Mouse (Mus musculus): ENCODE measurements at regions not wholly inside any gene's neighbourhood (a gene's known extent, or its start where the extent isn't known, plus 50 kb on each side); places are given as distances from the start of the nearest gene placed in this dataset.

DNA sequence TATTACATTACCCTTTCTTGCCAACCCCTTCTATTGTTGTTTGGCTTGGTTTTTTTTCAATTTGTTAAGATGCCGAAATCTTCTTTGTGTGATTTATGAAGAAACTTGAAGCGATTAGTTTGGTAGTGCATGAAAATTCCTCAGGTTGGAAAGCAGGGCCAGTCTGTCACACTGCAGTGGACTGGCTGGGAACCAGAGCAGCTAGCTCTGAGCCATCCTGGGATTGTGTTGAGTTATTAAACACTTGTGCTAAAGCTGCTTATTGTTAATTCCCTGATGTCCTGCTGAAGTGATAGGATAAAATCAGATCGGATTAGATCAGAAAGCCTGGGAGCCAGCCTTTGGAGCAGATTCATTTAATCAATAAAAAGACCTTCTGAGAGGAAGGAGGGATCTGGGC lies 180.4 kb upstream of the Tle1 start:
- DNase-seq (ENCODE audit: low spot score), result no peak
- no peak overlapping the region for H3K4me3 ChIP-seq
- no peaks in the 10 kb centered on the region for H3K36me3 ChIP-seq
- no peaks in the 10 kb centered on the region for H3K9me3 ChIP-seq
- 75% methylated on average over 3 of the region's 3 CpGs for WGBS
- H3K4me1 ChIP-seq (replicated peaks), result peaks cover 28% of the 10 kb centered on the region
- H3K27ac ChIP-seq, result no peak overlapping the region
- no peaks in the 10 kb centered on the region for H3K27me3 ChIP-seq (ENCODE audit: insufficient read depth, poor library complexity, severe bottlenecking)

DNA sequence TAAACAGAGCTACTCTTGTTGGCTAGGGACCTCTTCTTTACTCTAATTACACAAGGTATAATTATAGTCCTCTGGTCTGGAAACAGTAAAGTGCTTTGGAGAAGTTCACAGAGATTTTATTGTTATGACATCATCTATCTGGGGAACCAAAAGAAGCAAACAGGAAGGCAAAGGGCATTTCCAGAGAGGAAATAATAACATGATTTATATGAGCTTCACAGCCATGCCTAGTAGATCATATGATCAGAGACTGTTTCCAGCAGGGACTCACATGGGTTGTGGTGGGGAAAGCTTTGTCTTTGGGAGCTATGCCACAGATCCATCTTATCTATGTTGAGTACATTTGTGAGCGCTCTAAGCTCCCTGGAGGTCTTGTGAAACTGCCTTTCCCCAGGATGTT lies 178.8 kb upstream of the Tle1 start:
- H3K27ac ChIP-seq, result no peak overlapping the region
- WGBS, result 98% methylated on average over 1 of the region's 1 CpGs
- no peak for DNase-seq (ENCODE audit: low spot score)
- peaks cover 13% of the 10 kb centered on the region for H3K4me1 ChIP-seq (replicated peaks)
- H3K4me3 ChIP-seq, result no peak overlapping the region
- no peaks in the 10 kb centered on the region for H3K36me3 ChIP-seq
- H3K9me3 ChIP-seq, result no peaks in the 10 kb centered on the region
- no peaks in the 10 kb centered on the region for H3K27me3 ChIP-seq (ENCODE audit: insufficient read depth, poor library complexity, severe bottlenecking)

DNA sequence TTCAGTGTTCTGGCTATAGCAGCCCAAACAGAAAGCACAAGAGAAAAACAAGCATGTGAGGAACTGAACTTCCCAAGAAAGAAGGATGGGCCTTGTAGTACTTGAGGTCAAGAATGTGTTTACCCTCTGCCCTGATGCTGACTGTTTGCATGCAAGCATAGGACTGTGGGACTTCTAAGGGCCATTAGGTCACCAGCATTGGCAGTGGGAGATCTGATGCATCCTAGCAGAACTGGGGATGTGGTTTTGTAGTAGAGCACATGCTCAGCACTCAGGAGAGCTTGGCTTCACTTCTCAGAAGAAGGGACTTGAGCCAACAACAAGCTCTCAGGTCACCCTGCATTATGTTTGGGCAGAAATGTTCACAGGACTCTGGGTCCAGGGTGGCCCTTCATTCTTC lies 178.3 kb upstream of the Tle1 start:
- no peaks in the 10 kb centered on the region for H3K9me3 ChIP-seq
- H3K36me3 ChIP-seq, result no peaks in the 10 kb centered on the region
- no peak for DNase-seq (ENCODE audit: low spot score)
- H3K4me1 ChIP-seq (replicated peaks), result peaks cover 8% of the 10 kb centered on the region
- no peak overlapping the region for H3K4me3 ChIP-seq
- H3K27me3 ChIP-seq (ENCODE audit: insufficient read depth, poor library complexity, severe bottlenecking), result no peaks in the 10 kb centered on the region
- no peak overlapping the region for H3K27ac ChIP-seq

DNA sequence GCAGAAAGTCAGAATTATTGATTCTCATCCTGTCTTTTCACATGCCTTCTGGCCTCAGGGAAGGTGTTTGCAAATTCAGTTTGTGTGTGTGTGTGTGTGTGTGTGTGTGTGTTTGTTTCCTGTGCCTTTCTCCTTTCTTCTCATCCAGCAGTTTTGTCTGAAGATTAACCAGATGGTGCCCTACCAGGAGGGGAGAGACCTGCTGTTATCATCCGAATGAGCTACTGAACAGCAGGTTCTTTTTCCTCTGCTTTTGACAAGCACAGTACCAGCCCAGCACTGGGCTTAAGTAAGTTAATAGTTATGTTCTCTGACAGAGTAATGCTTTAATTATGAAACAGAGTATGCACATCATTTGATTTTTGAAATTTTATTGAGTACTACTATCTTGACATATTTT lies 176.8 kb upstream of the Tle1 start:
- 43% methylated on average over 1 of the region's 1 CpGs for WGBS
- Histone ChIP-seq H3K27me3 (ENCODE audit: insufficient read depth, poor library complexity, severe bottlenecking) (no peaks in the 10 kb centered on the region), H3K27ac (no peak overlapping the region), H3K36me3 (no peaks in the 10 kb centered on the region), H3K4me1 (replicated peaks) (no peaks in the 10 kb centered on the region), H3K9me3 (no peaks in the 10 kb centered on the region), H3K4me3 (no peak overlapping the region)
- DNase-seq (ENCODE audit: low spot score), result no peak

DNA sequence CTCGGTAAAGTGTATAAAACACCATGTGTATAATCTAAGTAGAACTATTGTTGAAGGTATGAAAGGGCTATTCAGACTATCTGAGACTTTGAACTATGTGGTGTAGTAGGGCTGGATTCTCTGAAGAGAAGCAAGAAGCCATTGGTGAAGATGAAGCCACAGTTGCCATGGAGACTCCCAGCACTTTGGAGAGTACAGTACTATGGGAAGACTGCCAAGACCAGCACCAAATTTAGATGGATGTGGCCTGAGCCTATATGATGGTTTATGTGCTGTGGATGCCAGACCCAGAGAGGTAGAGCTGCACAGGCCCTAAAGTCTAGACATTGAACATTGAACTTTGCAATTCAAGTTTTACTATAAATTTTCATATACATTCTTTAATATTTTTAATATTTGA lies 151.3 kb upstream of the Tle1 start:
- WGBS, result 71% methylated on average over 1 of the region's 1 CpGs
- Histone ChIP-seq H3K27ac (no peak overlapping the region), H3K4me1 (replicated peaks) (no peaks in the 10 kb centered on the region), H3K27me3 (ENCODE audit: insufficient read depth, poor library complexity, severe bottlenecking) (no peaks in the 10 kb centered on the region), H3K9me3 (no peaks in the 10 kb centered on the region), H3K4me3 (no peak overlapping the region), H3K36me3 (no peaks in the 10 kb centered on the region)
- no peak for DNase-seq (ENCODE audit: low spot score)

DNA sequence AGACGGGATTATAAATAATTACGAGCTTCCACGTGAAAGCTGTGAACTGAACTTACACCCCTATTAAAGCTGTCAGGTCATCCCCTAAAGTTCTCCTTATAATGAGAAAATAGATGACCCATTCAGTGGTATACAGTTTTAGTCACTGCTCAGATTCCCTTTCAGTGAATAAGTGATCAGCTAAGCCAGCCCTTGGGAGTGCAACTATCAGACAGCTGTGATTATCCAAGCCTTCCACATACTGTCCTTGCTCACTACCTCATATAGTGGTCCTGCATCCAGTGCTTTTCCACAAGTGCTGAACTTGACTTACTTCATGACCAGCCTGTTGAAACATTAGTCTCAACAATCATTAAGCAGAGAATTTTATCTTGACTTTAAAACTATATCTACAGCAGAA lies 131.2 kb upstream of the Tle1 start:
- Histone ChIP-seq H3K27me3 (ENCODE audit: insufficient read depth, poor library complexity, severe bottlenecking) (no peaks in the 10 kb centered on the region), H3K4me1 (replicated peaks) (no peaks in the 10 kb centered on the region), H3K4me3 (no peak overlapping the region), H3K36me3 (no peaks in the 10 kb centered on the region), H3K9me3 (no peaks in the 10 kb centered on the region), H3K27ac (no peak overlapping the region)
- no peak for DNase-seq (ENCODE audit: low spot score)
- 77% methylated on average over 3 of the region's 3 CpGs for WGBS

- Histone ChIP-seq H3K9me3 (no peaks in the 10 kb centered on the region), H3K36me3 (no peaks in the 10 kb centered on the region), H3K4me3 (no peak overlapping the region), H3K4me1 (replicated peaks) (no peaks in the 10 kb centered on the region), H3K27me3 (ENCODE audit: insufficient read depth, poor library complexity, severe bottlenecking) (no peaks in the 10 kb centered on the region), H3K27ac (no peak overlapping the region)
- DNase-seq (ENCODE audit: low spot score), result no peak
Measured at GRCm38 (mm10) chr4:72329026-72329390, 128.3 kb upstream of the Tle1 start.

DNA sequence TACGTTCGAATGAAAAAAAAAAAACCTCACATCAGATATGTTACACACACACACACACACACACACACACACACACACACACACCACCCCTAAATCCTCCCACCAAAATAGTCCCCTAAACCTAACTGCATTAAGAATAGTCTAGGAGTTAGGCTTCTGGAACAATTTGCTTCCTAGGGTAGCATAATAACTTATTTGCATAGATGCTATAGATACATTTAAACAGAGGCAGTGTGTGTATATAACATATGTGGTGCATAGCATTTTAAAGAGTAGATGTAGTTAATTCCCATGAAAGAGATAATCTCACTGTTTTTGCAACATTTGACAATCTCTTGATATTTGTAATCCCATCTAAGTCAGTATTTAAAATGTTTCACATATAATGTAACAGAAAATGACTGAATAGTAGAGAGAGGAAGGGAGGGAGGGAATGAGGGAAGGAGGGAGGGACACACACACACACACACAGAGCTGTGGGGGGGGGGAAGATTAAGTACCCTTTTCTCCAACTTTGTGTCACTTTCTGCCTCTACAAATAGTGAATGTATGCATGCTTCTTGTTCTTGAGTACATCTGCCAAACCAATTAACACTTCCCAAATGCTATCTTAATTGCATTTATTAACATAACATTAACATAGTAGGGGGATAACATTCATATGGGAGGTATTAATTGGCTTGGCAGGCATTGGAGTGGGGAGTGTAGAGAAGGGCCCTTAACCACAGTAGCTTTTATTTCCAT lies 127.7 kb upstream of the Tle1 start:
- DNase-seq (ENCODE audit: low spot score), result no peak
- 98% methylated on average over 2 of the region's 2 CpGs for WGBS

DNA sequence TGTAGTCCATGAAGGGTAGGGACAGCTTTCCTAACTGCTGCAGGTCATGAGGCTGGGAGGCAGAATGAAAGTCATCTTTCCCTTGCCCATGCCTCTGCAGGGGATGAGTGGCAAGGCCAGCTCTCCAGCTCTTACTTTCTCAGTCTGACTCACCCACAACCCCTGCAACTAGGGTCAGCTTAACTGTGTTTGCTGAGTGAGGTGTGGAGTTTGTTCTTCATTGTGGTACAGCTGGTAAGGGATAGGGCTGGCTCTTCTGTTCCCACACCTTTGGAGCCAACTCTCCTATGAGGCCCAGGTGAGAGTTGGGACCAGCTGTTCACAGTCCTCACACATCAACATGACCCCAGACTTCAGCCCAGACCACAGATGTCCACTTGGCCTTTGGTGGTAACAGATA lies 124.2 kb upstream of the Tle1 start:
- no peaks in the 10 kb centered on the region for H3K9me3 ChIP-seq
- H3K36me3 ChIP-seq, result no peaks in the 10 kb centered on the region
- no peak overlapping the region for H3K27ac ChIP-seq
- no peaks in the 10 kb centered on the region for H3K27me3 ChIP-seq (ENCODE audit: insufficient read depth, poor library complexity, severe bottlenecking)
- H3K4me3 ChIP-seq, result no peak overlapping the region
- H3K4me1 ChIP-seq (replicated peaks), result no peaks in the 10 kb centered on the region
- no peak for DNase-seq (ENCODE audit: low spot score)

More for the DNA sequence above, 127.7 kb upstream of the Tle1 start:
- Histone ChIP-seq H3K9me3 (no peaks in the 10 kb centered on the region), H3K4me1 (replicated peaks) (no peaks in the 10 kb centered on the region), H3K4me3 (no peak overlapping the region), H3K27me3 (ENCODE audit: insufficient read depth, poor library complexity, severe bottlenecking) (no peaks in the 10 kb centered on the region), H3K27ac (no peak overlapping the region), H3K36me3 (no peaks in the 10 kb centered on the region)

DNA sequence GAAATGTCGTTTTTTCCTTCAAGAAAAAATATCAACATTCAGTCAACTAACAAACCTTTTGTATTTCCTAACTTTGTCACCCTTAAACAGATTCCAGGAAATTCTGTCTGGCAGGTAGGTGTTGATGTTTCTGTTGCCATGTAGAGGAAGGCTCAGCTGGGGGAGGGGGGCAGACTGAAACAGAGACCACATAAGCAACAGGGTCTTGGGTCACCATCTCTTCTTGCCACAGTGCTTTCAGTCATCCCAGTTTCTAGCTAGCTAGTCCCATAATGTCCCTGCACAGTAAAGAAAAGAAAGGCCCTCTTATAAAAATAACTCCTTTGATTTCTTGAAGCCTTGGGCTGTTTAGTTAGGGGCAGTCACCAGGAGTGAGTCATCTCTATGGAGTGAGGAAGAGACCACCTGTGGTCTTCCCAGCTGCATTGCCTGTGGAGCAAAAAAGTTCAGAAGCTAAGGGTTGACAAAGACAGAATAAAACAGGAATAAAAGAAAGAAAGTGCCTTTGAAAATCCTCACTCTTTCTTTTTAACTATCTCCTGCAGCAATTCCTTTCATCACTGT lies 84.5 kb upstream of the Tle1 start:
- Histone ChIP-seq H3K27ac (no peak overlapping the region), H3K4me3 (no peak overlapping the region), H3K27me3 (ENCODE audit: insufficient read depth, poor library complexity, severe bottlenecking) (no peaks in the 10 kb centered on the region), H3K9me3 (no peaks in the 10 kb centered on the region), H3K36me3 (no peaks in the 10 kb centered on the region), H3K4me1 (replicated peaks) (no peaks in the 10 kb centered on the region)
- DNase-seq (ENCODE audit: low spot score), result peak; percentile 4
- WGBS, result 48% methylated on average over 1 of the region's 1 CpGs

- H3K27me3 ChIP-seq (ENCODE audit: insufficient read depth, poor library complexity, severe bottlenecking), result no peaks in the 10 kb centered on the region
- WGBS, result 92% methylated on average over 1 of the region's 1 CpGs
- H3K4me1 ChIP-seq (replicated peaks), result no peaks in the 10 kb centered on the region
- H3K36me3 ChIP-seq, result no peaks in the 10 kb centered on the region
- DNase-seq (ENCODE audit: low spot score), result no peak
- H3K4me3 ChIP-seq, result no peak overlapping the region
- no peaks in the 10 kb centered on the region for H3K9me3 ChIP-seq
- H3K27ac ChIP-seq, result no peak overlapping the region
Measured at GRCm38 (mm10) chr4:72250531-72250930, 49.8 kb upstream of the Tle1 start.

All from hindbrain, embryonic 10.5 days (tissue).